Mouse (Mus musculus): ENCODE results near the gene Rab37. TPM values are rescaled to one million over a fixed set of nuclear protein-coding genes. Genes with fewer than 3 reads are reported as not detected.

The Rab37 gene
- total and polyA plus RNA-seq, 3 experiments: 0.31 to 1.3 (median 0.32) TPM

- H3K4me1 ChIP-seq (ENCODE audit: control insufficient read depth, insufficient read depth, low read length): no peaks in the 10 kb centered on the region
- no peak for DNase-seq
- H3K27ac ChIP-seq: no peak overlapping the region; the same call in 1 of the 2 replicates
- no peak overlapping the region for H3K9ac ChIP-seq (ENCODE audit: low read depth, low read length)
- H3K79me2 ChIP-seq (replicated peaks; ENCODE audit: control insufficient read depth, insufficient read depth, low read length): no peaks in the 10 kb centered on the region
- 0 out of 2 replicates have a peak, but pooled peaks cover 1% of the 10 kb centered on the region for H3K27me3 ChIP-seq (ENCODE audit: control insufficient read depth, insufficient read depth, low read length)
- H3K4me3 ChIP-seq: no peak overlapping the region
- no peaks in the 10 kb centered on the region for H3K36me3 ChIP-seq (ENCODE audit: control insufficient read depth, insufficient read depth, low read length)
- intact Hi-C loops (cut with DNase I): no loop called here
- TF ChIP-seq POLR2A (IDR thresholded peaks at IDR 0.05; ENCODE audit: insufficient read depth, low read depth, low read length) (no peak), CTCF (IDR thresholded peaks at IDR 0.05) (no peak), EP300 (IDR thresholded peaks at IDR 0.05; ENCODE audit: insufficient read depth, low read depth, low read length) (no peak)
- 21% methylated on average over 12 of the region's 12 CpGs for WGBS
Observed at GRCm38 (mm10) chr11:115157933-115158719, 66.9 kb downstream of the Rab37 start.

GRCm38 (mm10) chr11:115160016-115160797 is 69.0 kb downstream of the Rab37 start:
- TF ChIP-seq EP300 (IDR thresholded peaks at IDR 0.05; ENCODE audit: insufficient read depth, low read depth, low read length) (peak; percentile 42; the same call in 1 of the 2 replicates), POLR2A (IDR thresholded peaks at IDR 0.05; ENCODE audit: insufficient read depth, low read depth, low read length) (no peak), CTCF (IDR thresholded peaks at IDR 0.05) (peak; percentile 90)
- H3K4me1 ChIP-seq (ENCODE audit: control insufficient read depth, insufficient read depth, low read length): peaks cover 4% of the 10 kb centered on the region
- 64% methylated on average over 11 of the region's 11 CpGs for WGBS
- no peak overlapping the region for H3K27ac ChIP-seq
- H3K36me3 ChIP-seq (ENCODE audit: control insufficient read depth, insufficient read depth, low read length): no peaks in the 10 kb centered on the region
- intact Hi-C loops (cut with DNase I): loop anchor here (2.0 kb wide), 1 partner anchor 111 kb away; no protein-coding TSS in a partner anchor
- H3K9ac ChIP-seq (ENCODE audit: low read depth, low read length): no peak overlapping the region
- no peaks in the 10 kb centered on the region for H3K79me2 ChIP-seq (replicated peaks; ENCODE audit: control insufficient read depth, insufficient read depth, low read length)
- no peaks in the 10 kb centered on the region for H3K27me3 ChIP-seq (ENCODE audit: control insufficient read depth, insufficient read depth, low read length)
- DNase-seq: peak; percentile 77 to 88
- no peak overlapping the region for H3K4me3 ChIP-seq

- H3K27ac ChIP-seq: no peak overlapping the region
- no peaks in the 10 kb centered on the region for H3K36me3 ChIP-seq (ENCODE audit: control insufficient read depth, insufficient read depth, low read length)
- DNase-seq: peak; percentile 77 to 85
- H3K79me2 ChIP-seq (replicated peaks; ENCODE audit: control insufficient read depth, insufficient read depth, low read length): no peaks in the 10 kb centered on the region
- H3K4me1 ChIP-seq (ENCODE audit: control insufficient read depth, insufficient read depth, low read length): peaks cover 4% of the 10 kb centered on the region
- WGBS: 30% methylated on average over 10 of the region's 10 CpGs
- no peaks in the 10 kb centered on the region for H3K27me3 ChIP-seq (ENCODE audit: control insufficient read depth, insufficient read depth, low read length)
- no peak overlapping the region for H3K9ac ChIP-seq (ENCODE audit: low read depth, low read length)
- intact Hi-C loops (cut with DNase I): loop anchor here (1.0 to 2.0 kb wide), 2 partner anchors 21 to 110 kb away; no protein-coding TSS in a partner anchor
- TF ChIP-seq EP300 (IDR thresholded peaks at IDR 0.05; ENCODE audit: insufficient read depth, low read depth, low read length) (no peak), POLR2A (IDR thresholded peaks at IDR 0.05; ENCODE audit: insufficient read depth, low read depth, low read length) (no peak), CTCF (IDR thresholded peaks at IDR 0.05) (peak; percentile 98)
- no peak overlapping the region for H3K4me3 ChIP-seq
Observed at GRCm38 (mm10) chr11:115160883-115161577, 69.8 kb downstream of the Rab37 start.

- TF ChIP-seq POLR2A (IDR thresholded peaks at IDR 0.05; ENCODE audit: insufficient read depth, low read depth, low read length) (no peak), EP300 (IDR thresholded peaks at IDR 0.05; ENCODE audit: insufficient read depth, low read depth, low read length) (no peak), CTCF (IDR thresholded peaks at IDR 0.05) (no peak)
- Histone ChIP-seq H3K27ac (no peak overlapping the region), H3K36me3 (ENCODE audit: control insufficient read depth, insufficient read depth, low read length) (no peaks in the 10 kb centered on the region), H3K9ac (ENCODE audit: low read depth, low read length) (no peak overlapping the region), H3K79me2 (replicated peaks; ENCODE audit: control insufficient read depth, insufficient read depth, low read length) (no peaks in the 10 kb centered on the region), H3K4me3 (no peak overlapping the region), H3K27me3 (ENCODE audit: control insufficient read depth, insufficient read depth, low read length) (no peaks in the 10 kb centered on the region), H3K4me1 (ENCODE audit: control insufficient read depth, insufficient read depth, low read length) (peaks cover 4% of the 10 kb centered on the region)
- intact Hi-C loops (cut with DNase I): loop anchor here (1.0 to 2.0 kb wide), 2 partner anchors 21 to 109 kb away; no protein-coding TSS in a partner anchor
- no peak for DNase-seq
- WGBS: 50% methylated on average over 9 of the region's 9 CpGs
Observed at GRCm38 (mm10) chr11:115161578-115162204, 70.5 kb downstream of the Rab37 start.

GRCm38 (mm10) chr11:115162205-115162601 is 71.0 kb downstream of the Rab37 start:
- intact Hi-C loops (cut with DNase I): no loop called here
- Histone ChIP-seq H3K36me3 (ENCODE audit: control insufficient read depth, insufficient read depth, low read length) (no peaks in the 10 kb centered on the region), H3K79me2 (replicated peaks; ENCODE audit: control insufficient read depth, insufficient read depth, low read length) (no peaks in the 10 kb centered on the region), H3K27me3 (ENCODE audit: control insufficient read depth, insufficient read depth, low read length) (no peaks in the 10 kb centered on the region), H3K4me3 (peak overlapping the region; percentile 87; the same call in 1 of the 2 replicates), H3K27ac (peak overlapping the region; percentile 79; the same call in 1 of the 2 replicates), H3K4me1 (ENCODE audit: control insufficient read depth, insufficient read depth, low read length) (peaks cover 4% of the 10 kb centered on the region), H3K9ac (ENCODE audit: low read depth, low read length) (no peak overlapping the region)
- no peak for DNase-seq
- TF ChIP-seq POLR2A (IDR thresholded peaks at IDR 0.05; ENCODE audit: insufficient read depth, low read depth, low read length): no peak
- whole genome bisulfite sequencing: 34% methylated on average over 9 of the region's 9 CpGs

All from heart, adult 2 months (tissue).